Mouse (Mus musculus) induced T-regulatory cell, adult 2 months (primary cell): ENCODE results near the gene Gm49396.

Experiments
- DNase-seq: peaks from one replicate; pipeline ENCODE4 v3.0.0-alpha.2; 2012; ENCODE audit warnings: low read depth

The Gm49396 gene

GRCm38 (mm10) chr7:30553021-30553589, 10.0 kb upstream of the Gm49396 start:
- DNase-seq: peak; percentile 60

- no peak for DNase-seq
Observed at GRCm38 (mm10) chr7:30553810-30554584, 9.1 kb upstream of the Gm49396 start.

GRCm38 (mm10) chr7:30556894-30557536, 6.1 kb upstream of the Gm49396 start:
- DNase-seq: peak; percentile 59

- no peak for DNase-seq
Observed at GRCm38 (mm10) chr7:30557901-30558514, 5.1 kb upstream of the Gm49396 start.

GRCm38 (mm10) chr7:30558656-30559442, 4.3 kb upstream of the Gm49396 start:
- DNase-seq: peak; percentile 53

GRCm38 (mm10) chr7:30559443-30559954, 3.6 kb upstream of the Gm49396 start, which contains the start of gene Lin37:
Gene Lin37, minus strand, starts transcription at chr7:30559838.
- peak; percentile 96 for DNase-seq

GRCm38 (mm10) chr7:30560296-30560695, 2.8 kb upstream of the Gm49396 start:
- no peak for DNase-seq

- no peak for DNase-seq
Observed at GRCm38 (mm10) chr7:30562526-30563116, 523 bp upstream of the Gm49396 start.

GRCm38 (mm10) chr7:30563906-30564280, 749 bp downstream of the Gm49396 start:
- DNase-seq: peak; percentile 93

- DNase-seq: peak; percentile 76
Observed at GRCm38 (mm10) chr7:30564970-30565571, 1.9 kb downstream of the Gm49396 start, which contains the start of gene Igflr1. Gene Igflr1, plus strand, starts transcription at chr7:30565427.

GRCm38 (mm10) chr7:30566033-30566432, 2.9 kb downstream of the Gm49396 start:
- no peak for DNase-seq

- DNase-seq: no peak
Observed at GRCm38 (mm10) chr7:30567555-30567954, 4.4 kb downstream of the Gm49396 start.

GRCm38 (mm10) chr7:30572389-30572788, 9.2 kb downstream of the Gm49396 start:
- DNase-seq: no peak

GRCm38 (mm10) chr7:30572969-30573368, 9.8 kb downstream of the Gm49396 start:
- no peak for DNase-seq

GRCm38 (mm10) chr7:30579950-30580349, 16.8 kb downstream of the Gm49396 start:
- DNase-seq: no peak

GRCm38 (mm10) chr7:30581547-30581946, 18.4 kb downstream of the Gm49396 start:
- DNase-seq: no peak

GRCm38 (mm10) chr7:30584339-30584738, 21.2 kb downstream of the Gm49396 start:
- DNase-seq: no peak

- DNase-seq: no peak
Observed at GRCm38 (mm10) chr7:30585170-30585569, 22.0 kb downstream of the Gm49396 start.

- DNase-seq: no peak
Observed at GRCm38 (mm10) chr7:30586455-30587020, 23.4 kb downstream of the Gm49396 start.
